Mouse (Mus musculus): ENCODE results near the gene Lsm7. TPM values are rescaled to one million over a fixed set of nuclear protein-coding genes. Genes with fewer than 3 reads are reported as not detected.

The Lsm7 gene
- polyA plus RNA-seq, 1 experiment from 2014 or later = 104 TPM

- no peaks in the 10 kb centered on the region for H3K36me3 ChIP-seq (replicated peaks; ENCODE audit: insufficient read depth, low read length)
- no peak overlapping the region for H3K4me3 ChIP-seq (ENCODE audit: low read depth, low read length)
- 6% methylated on average over 5 of the region's 5 CpGs for WGBS (ENCODE audit: insufficient replicate concordance)
- ATAC-seq = peak; percentile 81
- no peaks in the 10 kb centered on the region for H3K27me3 ChIP-seq (ENCODE audit: insufficient read depth, low read length)
- no peaks in the 10 kb centered on the region for H3K9me3 ChIP-seq (ENCODE audit: low read length)
- H3K9ac ChIP-seq (replicated peaks) = no peak overlapping the region
- H3K4me2 ChIP-seq (ENCODE audit: low read depth, low read length) = peak overlapping the region; percentile 37
- H3K27ac ChIP-seq (ENCODE audit: low read depth) = peak overlapping the region; percentile 51; the same call in 1 of the 2 replicates
- DNase-seq = peak; percentile 88
- H3K4me1 ChIP-seq (ENCODE audit: insufficient read depth) = peaks cover 5% of the 10 kb centered on the region; the same call in 1 of the 2 replicates
- TF ChIP-seq CTCF (IDR thresholded peaks at IDR 0.05; ENCODE audit: low read depth) (peak; percentile 97), EP300 (IDR thresholded peaks at IDR 0.05; ENCODE audit: low read depth) (peak; percentile 80)
Observed at GRCm38 (mm10) chr10:80880131-80880641, 25.2 kb upstream of the Lsm7 start.

GRCm38 (mm10) chr10:80876594-80876993 is 21.6 kb upstream of the Lsm7 start:
- WGBS (ENCODE audit: insufficient replicate concordance) = 42% methylated on average over 3 of the region's 3 CpGs
- no peak for DNase-seq
- no peak overlapping the region for H3K9ac ChIP-seq (replicated peaks)

GRCm38 (mm10) chr10:80876028-80876427 is 21.0 kb upstream of the Lsm7 start:
- Histone ChIP-seq H3K4me3 (ENCODE audit: low read depth, low read length) (no peak overlapping the region), H3K4me2 (ENCODE audit: low read depth, low read length) (no peak overlapping the region), H3K36me3 (replicated peaks; ENCODE audit: insufficient read depth, low read length) (no peaks in the 10 kb centered on the region), H3K27ac (ENCODE audit: low read depth) (0 out of 2 replicates have a peak overlapping the region, but pooled peaks have one; percentile 5), H3K27me3 (ENCODE audit: insufficient read depth, low read length) (peaks cover 2% of the 10 kb centered on the region; the same call in 1 of the 2 replicates), H3K4me1 (ENCODE audit: insufficient read depth) (peaks cover 5% of the 10 kb centered on the region; the same call in 1 of the 2 replicates), H3K9me3 (ENCODE audit: low read length) (no peaks in the 10 kb centered on the region), H3K9ac (replicated peaks) (no peak overlapping the region; the same call in 1 of the 2 replicates)
- ATAC-seq (peak; percentile 8; the same call in 1 of the 2 replicates), DNase-seq (peak; percentile 74)
- peak; percentile 94 for TF ChIP-seq CTCF (IDR thresholded peaks at IDR 0.05; ENCODE audit: low read depth)
- no peak for TF ChIP-seq EP300 (IDR thresholded peaks at IDR 0.05; ENCODE audit: low read depth)
- WGBS (ENCODE audit: insufficient replicate concordance) = 32% methylated on average over 5 of the region's 5 CpGs

More at GRCm38 (mm10) chr10:80876594-80876993, 21.6 kb upstream of the Lsm7 start:
- Histone ChIP-seq H3K27ac (ENCODE audit: low read depth) (0 out of 2 replicates have a peak overlapping the region, but pooled peaks have one; percentile 5), H3K4me2 (ENCODE audit: low read depth, low read length) (no peak overlapping the region), H3K4me1 (ENCODE audit: insufficient read depth) (peaks cover 5% of the 10 kb centered on the region; the same call in 1 of the 2 replicates), H3K4me3 (ENCODE audit: low read depth, low read length) (no peak overlapping the region), H3K27me3 (ENCODE audit: insufficient read depth, low read length) (peaks cover 2% of the 10 kb centered on the region; the same call in 1 of the 2 replicates), H3K9me3 (ENCODE audit: low read length) (no peaks in the 10 kb centered on the region), H3K36me3 (replicated peaks; ENCODE audit: insufficient read depth, low read length) (no peaks in the 10 kb centered on the region)
- no peak for TF ChIP-seq CTCF (IDR thresholded peaks at IDR 0.05; ENCODE audit: low read depth)
- no peak for TF ChIP-seq EP300 (IDR thresholded peaks at IDR 0.05; ENCODE audit: low read depth)
- no peak for ATAC-seq

GRCm38 (mm10) chr10:80874035-80874434 is 19.0 kb upstream of the Lsm7 start:
- no peak overlapping the region for H3K4me2 ChIP-seq (ENCODE audit: low read depth, low read length)
- no peak overlapping the region for H3K27ac ChIP-seq (ENCODE audit: low read depth)
- ATAC-seq (no peak), DNase-seq (no peak)
- H3K4me3 ChIP-seq (ENCODE audit: low read depth, low read length) = no peak overlapping the region
- no peaks in the 10 kb centered on the region for H3K4me1 ChIP-seq (ENCODE audit: insufficient read depth)
- WGBS (ENCODE audit: insufficient replicate concordance) = 81% methylated on average over 9 of the region's 9 CpGs
- TF ChIP-seq EP300 (IDR thresholded peaks at IDR 0.05; ENCODE audit: low read depth) (no peak), CTCF (IDR thresholded peaks at IDR 0.05; ENCODE audit: low read depth) (no peak)
- no peak overlapping the region for H3K9ac ChIP-seq (replicated peaks)
- H3K36me3 ChIP-seq (replicated peaks; ENCODE audit: insufficient read depth, low read length) = no peaks in the 10 kb centered on the region
- no peaks in the 10 kb centered on the region for H3K9me3 ChIP-seq (ENCODE audit: low read length)
- H3K27me3 ChIP-seq (ENCODE audit: insufficient read depth, low read length) = peaks cover 2% of the 10 kb centered on the region; the same call in 1 of the 2 replicates

GRCm38 (mm10) chr10:80871581-80871980 is 16.6 kb upstream of the Lsm7 start, which contains the start of gene Tmprss9:
Gene Tmprss9, plus strand, starts transcription at chr10:80871848.
- 30% methylated on average over 9 of the region's 9 CpGs for WGBS (ENCODE audit: insufficient replicate concordance)
- no peaks in the 10 kb centered on the region for H3K9me3 ChIP-seq (ENCODE audit: low read length)
- H3K36me3 ChIP-seq (replicated peaks; ENCODE audit: insufficient read depth, low read length) = peaks cover 20% of the 10 kb centered on the region
- ATAC-seq (peak; percentile 28; the same call in 1 of the 2 replicates), DNase-seq (no peak)
- no peak within 1 kb of the TSS; the same call in 1 of the 2 replicates for H3K9ac ChIP-seq (replicated peaks)
- no peaks in the 10 kb centered on the region for H3K4me1 ChIP-seq (ENCODE audit: insufficient read depth)
- no peak within 1 kb of the TSS for H3K4me2 ChIP-seq (ENCODE audit: low read depth, low read length)
- no peak for TF ChIP-seq CTCF (IDR thresholded peaks at IDR 0.05; ENCODE audit: low read depth)
- TF ChIP-seq EP300 (IDR thresholded peaks at IDR 0.05; ENCODE audit: low read depth) = no peak
- peaks cover 2% of the 10 kb centered on the region; the same call in 1 of the 2 replicates for H3K27me3 ChIP-seq (ENCODE audit: insufficient read depth, low read length)
- no peak within 1 kb of the TSS for H3K4me3 ChIP-seq (ENCODE audit: low read depth, low read length)
- no peak within 1 kb of the TSS for H3K27ac ChIP-seq (ENCODE audit: low read depth)

GRCm38 (mm10) chr10:80870993-80871392 is 16.0 kb upstream of the Lsm7 start:
- peak; percentile 63 for DNase-seq
- Histone ChIP-seq H3K36me3 (replicated peaks; ENCODE audit: insufficient read depth, low read length) (peaks cover 26% of the 10 kb centered on the region), H3K4me3 (ENCODE audit: low read depth, low read length) (no peak overlapping the region), H3K27ac (ENCODE audit: low read depth) (no peak overlapping the region), H3K4me1 (ENCODE audit: insufficient read depth) (no peaks in the 10 kb centered on the region), H3K9me3 (ENCODE audit: low read length) (no peaks in the 10 kb centered on the region), H3K4me2 (ENCODE audit: low read depth, low read length) (no peak overlapping the region), H3K27me3 (ENCODE audit: insufficient read depth, low read length) (peaks cover 2% of the 10 kb centered on the region; the same call in 1 of the 2 replicates), H3K9ac (replicated peaks) (no peak overlapping the region)
- WGBS (ENCODE audit: insufficient replicate concordance) = 60% methylated on average over 4 of the region's 6 CpGs
- peak; percentile 59 for ATAC-seq
- no peak for TF ChIP-seq EP300 (IDR thresholded peaks at IDR 0.05; ENCODE audit: low read depth)
- TF ChIP-seq CTCF (IDR thresholded peaks at IDR 0.05; ENCODE audit: low read depth) = no peak
